Mouse (Mus musculus) liver, embryonic 14.5 days (tissue): Measurements from ENCODE around the gene Prune2.

Experiments
- CTCF ChIP-seq: IDR thresholded peaks from 2 replicates; pipeline ENCODE4 v1.5.1; 2016; ENCODE audit warnings: antibody characterized with exemption, low read depth, control low read depth
- EP300 ChIP-seq: IDR thresholded peaks from 2 replicates; pipeline ENCODE4 v1.6.1; 2016; ENCODE audit warnings: antibody characterized with exemption, low read depth

DNA sequence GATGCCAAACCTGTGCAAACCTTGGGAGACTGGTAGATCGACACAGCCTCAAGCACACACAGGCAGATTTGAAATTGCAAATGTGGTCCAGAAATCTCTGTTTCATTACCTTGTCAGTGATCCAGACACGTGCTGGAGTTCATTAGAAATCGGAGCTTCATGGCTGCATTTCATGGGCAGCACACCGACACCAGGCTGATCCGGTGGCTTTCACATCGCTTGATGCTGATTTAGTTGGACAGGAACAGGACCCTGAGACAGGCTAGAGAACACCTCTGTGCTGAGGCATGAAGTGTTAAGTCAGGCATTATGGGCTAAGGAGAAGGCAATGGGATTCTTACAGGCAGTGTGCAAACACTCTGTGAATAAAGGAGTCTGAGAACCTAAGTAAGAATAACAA is 1.2 kb upstream of the Prune2 start:
- TF ChIP-seq CTCF: no peak
- TF ChIP-seq EP300: no peak
